Mouse (Mus musculus): ENCODE measurements around the gene Trim2. TPM values are rescaled to one million over a fixed set of nuclear protein-coding genes. Genes with fewer than 3 reads are reported as not detected.

Trim2 gene
- polyA plus RNA-seq, 1 experiment from 2014 or later: 23.0 TPM

- ATAC-seq (replicated peaks; ENCODE audit: low FRiP score, low read depth) (0 out of 2 replicates have a peak, but pooled peaks have one; percentile 3), DNase-seq (ENCODE audit: low spot score) (no peak)
- Histone ChIP-seq H3K27ac (no peak overlapping the region), H3K36me3 (ENCODE audit: insufficient read depth, low read length) (no peaks in the 10 kb centered on the region), H3K4me2 (ENCODE audit: low read length) (no peak overlapping the region), H3K9ac (ENCODE audit: low read depth, low read length) (no peak overlapping the region), H3K4me3 (replicated peaks; ENCODE audit: low read depth, low read length) (no peak overlapping the region), H3K9me3 (replicated peaks; ENCODE audit: low read length) (no peaks in the 10 kb centered on the region), H3K27me3 (ENCODE audit: insufficient read depth, low read length) (no peaks in the 10 kb centered on the region), H3K4me1 (replicated peaks; ENCODE audit: insufficient read depth, low read length) (no peaks in the 10 kb centered on the region)
- 79% methylated on average over 6 of the region's 6 CpGs for WGBS
- no peak for TF ChIP-seq CTCF (IDR thresholded peaks at IDR 0.05; ENCODE audit: low read depth)
Measured at GRCm38 (mm10) chr3:84313801-84314541, 7.3 kb upstream of the Trim2 start.

- H3K9me3 ChIP-seq (replicated peaks; ENCODE audit: low read length): no peaks in the 10 kb centered on the region
- H3K9ac ChIP-seq (ENCODE audit: low read depth, low read length): no peak overlapping the region
- H3K4me3 ChIP-seq (replicated peaks; ENCODE audit: low read depth, low read length): no peak overlapping the region
- H3K36me3 ChIP-seq (ENCODE audit: insufficient read depth, low read length): no peaks in the 10 kb centered on the region
- H3K27me3 ChIP-seq (ENCODE audit: insufficient read depth, low read length): no peaks in the 10 kb centered on the region
- no peak overlapping the region for H3K27ac ChIP-seq
- peak; percentile 93 for TF ChIP-seq CTCF (IDR thresholded peaks at IDR 0.05; ENCODE audit: low read depth)
- DNase-seq (ENCODE audit: low spot score) (peak; percentile 96), ATAC-seq (replicated peaks; ENCODE audit: low FRiP score, low read depth) (no peak; the same call in 1 of the 2 replicates)
- no peak overlapping the region for H3K4me2 ChIP-seq (ENCODE audit: low read length)
- H3K4me1 ChIP-seq (replicated peaks; ENCODE audit: insufficient read depth, low read length): no peaks in the 10 kb centered on the region
- WGBS: 52% methylated on average over 18 of the region's 18 CpGs
Measured at GRCm38 (mm10) chr3:84313003-84313800, 6.5 kb upstream of the Trim2 start.

- TF ChIP-seq CTCF (IDR thresholded peaks at IDR 0.05; ENCODE audit: low read depth): no peak
- ATAC-seq (replicated peaks; ENCODE audit: low FRiP score, low read depth): no peak
- Histone ChIP-seq H3K9ac (ENCODE audit: low read depth, low read length) (no peak overlapping the region), H3K27ac (no peak overlapping the region), H3K4me3 (replicated peaks; ENCODE audit: low read depth, low read length) (no peak overlapping the region), H3K4me1 (replicated peaks; ENCODE audit: insufficient read depth, low read length) (no peaks in the 10 kb centered on the region), H3K27me3 (ENCODE audit: insufficient read depth, low read length) (no peaks in the 10 kb centered on the region), H3K36me3 (ENCODE audit: insufficient read depth, low read length) (no peaks in the 10 kb centered on the region), H3K9me3 (replicated peaks; ENCODE audit: low read length) (no peaks in the 10 kb centered on the region), H3K4me2 (ENCODE audit: low read length) (no peak overlapping the region)
- 74% methylated on average over 5 of the region's 5 CpGs for WGBS
- DNase-seq (ENCODE audit: low spot score): no peak
Measured at GRCm38 (mm10) chr3:84312326-84312725, 5.6 kb upstream of the Trim2 start.

- Histone ChIP-seq H3K27ac (no peak overlapping the region), H3K9me3 (replicated peaks; ENCODE audit: low read length) (no peaks in the 10 kb centered on the region), H3K36me3 (ENCODE audit: insufficient read depth, low read length) (no peaks in the 10 kb centered on the region), H3K4me2 (ENCODE audit: low read length) (no peak overlapping the region), H3K9ac (ENCODE audit: low read depth, low read length) (no peak overlapping the region), H3K27me3 (ENCODE audit: insufficient read depth, low read length) (no peaks in the 10 kb centered on the region), H3K4me3 (replicated peaks; ENCODE audit: low read depth, low read length) (no peak overlapping the region), H3K4me1 (replicated peaks; ENCODE audit: insufficient read depth, low read length) (peaks cover 14% of the 10 kb centered on the region)
- WGBS: 75% methylated on average over 5 of the region's 5 CpGs
- no peak for DNase-seq (ENCODE audit: low spot score)
- TF ChIP-seq CTCF (IDR thresholded peaks at IDR 0.05; ENCODE audit: low read depth): no peak
- ATAC-seq (replicated peaks; ENCODE audit: low FRiP score, low read depth): no peak
Measured at GRCm38 (mm10) chr3:84307516-84307915, 839 bp upstream of the Trim2 start.

GRCm38 (mm10) chr3:84305722-84306510 lies 761 bp downstream of the Trim2 start:
- Histone ChIP-seq H3K9me3 (replicated peaks; ENCODE audit: low read length) (no peaks in the 10 kb centered on the region), H3K27ac (no peak overlapping the region), H3K9ac (ENCODE audit: low read depth, low read length) (no peak overlapping the region), H3K36me3 (ENCODE audit: insufficient read depth, low read length) (no peaks in the 10 kb centered on the region), H3K4me3 (replicated peaks; ENCODE audit: low read depth, low read length) (no peak overlapping the region), H3K4me1 (replicated peaks; ENCODE audit: insufficient read depth, low read length) (peaks cover 14% of the 10 kb centered on the region), H3K27me3 (ENCODE audit: insufficient read depth, low read length) (no peaks in the 10 kb centered on the region), H3K4me2 (ENCODE audit: low read length) (peak overlapping the region; percentile 76)
- no peak for ATAC-seq (replicated peaks; ENCODE audit: low FRiP score, low read depth)
- DNase-seq (ENCODE audit: low spot score): no peak
- 52% methylated on average over 15 of the region's 15 CpGs for WGBS
- TF ChIP-seq CTCF (IDR thresholded peaks at IDR 0.05; ENCODE audit: low read depth): no peak

Measured in kidney, postnatal 0 days (tissue).